Mouse (Mus musculus): ENCODE results near the gene Zfp335. TPM values are rescaled to one million over a fixed set of nuclear protein-coding genes. Genes with fewer than 3 reads are reported as not detected.
A peak's percentile ranks its signal among the peaks of the same experiment; 100 is the strongest.

Zfp335 gene
- polyA plus RNA-seq, 1 experiment: 9.8 TPM

GRCm38 (mm10) chr2:164906071-164906470 lies 5.5 kb downstream of the Zfp335 start:
- no peak for TF ChIP-seq POLR2A (IDR thresholded peaks at IDR 0.05; ENCODE audit: control insufficient read depth, low read depth, low read length)
- peak; percentile 70 for TF ChIP-seq CTCF (IDR thresholded peaks at IDR 0.05; ENCODE audit: control insufficient read depth, insufficient read depth, insufficient replicate concordance, low read depth, low read length)

GRCm38 (mm10) chr2:164903496-164903895 lies 8.1 kb downstream of the Zfp335 start:
- Histone ChIP-seq H3K36me3 (ENCODE audit: control insufficient read depth, insufficient read depth, low read length) (no peaks in the 10 kb centered on the region), H3K27ac (ENCODE audit: control insufficient read depth, insufficient read depth, low read depth, low read length) (no peak overlapping the region), H3K4me3 (ENCODE audit: control insufficient read depth, low read depth, low read length) (no peak overlapping the region), H3K4me1 (ENCODE audit: control insufficient read depth, insufficient read depth, low read length) (peaks cover 2% of the 10 kb centered on the region; the same call in 1 of the 2 replicates), H3K27me3 (ENCODE audit: control insufficient read depth, insufficient read depth, low read length) (no peaks in the 10 kb centered on the region)
- no peak for TF ChIP-seq POLR2A (IDR thresholded peaks at IDR 0.05; ENCODE audit: control insufficient read depth, low read depth, low read length)
- TF ChIP-seq CTCF (IDR thresholded peaks at IDR 0.05; ENCODE audit: control insufficient read depth, insufficient read depth, insufficient replicate concordance, low read depth, low read length): no peak

More at GRCm38 (mm10) chr2:164906071-164906470, 5.5 kb downstream of the Zfp335 start:
- H3K4me3 ChIP-seq (ENCODE audit: control insufficient read depth, low read depth, low read length): no peak overlapping the region
- H3K27ac ChIP-seq (ENCODE audit: control insufficient read depth, insufficient read depth, low read depth, low read length): no peak overlapping the region
- peaks cover 8% of the 10 kb centered on the region for H3K4me1 ChIP-seq (ENCODE audit: control insufficient read depth, insufficient read depth, low read length)
- H3K36me3 ChIP-seq (ENCODE audit: control insufficient read depth, insufficient read depth, low read length): no peaks in the 10 kb centered on the region
- H3K27me3 ChIP-seq (ENCODE audit: control insufficient read depth, insufficient read depth, low read length): no peaks in the 10 kb centered on the region

GRCm38 (mm10) chr2:164901380-164901779 lies 10.2 kb downstream of the Zfp335 start:
- Histone ChIP-seq H3K4me1 (ENCODE audit: control insufficient read depth, insufficient read depth, low read length) (peaks cover 2% of the 10 kb centered on the region; the same call in 1 of the 2 replicates), H3K27me3 (ENCODE audit: control insufficient read depth, insufficient read depth, low read length) (no peaks in the 10 kb centered on the region), H3K4me3 (ENCODE audit: control insufficient read depth, low read depth, low read length) (no peak overlapping the region), H3K27ac (ENCODE audit: control insufficient read depth, insufficient read depth, low read depth, low read length) (no peak overlapping the region), H3K36me3 (ENCODE audit: control insufficient read depth, insufficient read depth, low read length) (no peaks in the 10 kb centered on the region)
- TF ChIP-seq CTCF (IDR thresholded peaks at IDR 0.05; ENCODE audit: control insufficient read depth, insufficient read depth, insufficient replicate concordance, low read depth, low read length) (no peak), POLR2A (IDR thresholded peaks at IDR 0.05; ENCODE audit: control insufficient read depth, low read depth, low read length) (no peak)

GRCm38 (mm10) chr2:164899723-164900459 lies 11.7 kb downstream of the Zfp335 start:
- H3K27ac ChIP-seq (ENCODE audit: control insufficient read depth, insufficient read depth, low read depth, low read length): no peak overlapping the region
- H3K27me3 ChIP-seq (ENCODE audit: control insufficient read depth, insufficient read depth, low read length): no peaks in the 10 kb centered on the region
- TF ChIP-seq CTCF (IDR thresholded peaks at IDR 0.05; ENCODE audit: control insufficient read depth, insufficient read depth, insufficient replicate concordance, low read depth, low read length) (no peak), POLR2A (IDR thresholded peaks at IDR 0.05; ENCODE audit: control insufficient read depth, low read depth, low read length) (no peak)
- no peaks in the 10 kb centered on the region; the same call in 1 of the 2 replicates for H3K4me1 ChIP-seq (ENCODE audit: control insufficient read depth, insufficient read depth, low read length)
- no peak overlapping the region for H3K4me3 ChIP-seq (ENCODE audit: control insufficient read depth, low read depth, low read length)
- H3K36me3 ChIP-seq (ENCODE audit: control insufficient read depth, insufficient read depth, low read length): no peaks in the 10 kb centered on the region

- Histone ChIP-seq H3K4me1 (ENCODE audit: control insufficient read depth, insufficient read depth, low read length) (no peaks in the 10 kb centered on the region), H3K4me3 (ENCODE audit: control insufficient read depth, low read depth, low read length) (no peak overlapping the region), H3K27ac (ENCODE audit: control insufficient read depth, insufficient read depth, low read depth, low read length) (no peak overlapping the region), H3K36me3 (ENCODE audit: control insufficient read depth, insufficient read depth, low read length) (no peaks in the 10 kb centered on the region; the same call in 1 of the 2 replicates), H3K27me3 (ENCODE audit: control insufficient read depth, insufficient read depth, low read length) (no peaks in the 10 kb centered on the region)
- TF ChIP-seq CTCF (IDR thresholded peaks at IDR 0.05; ENCODE audit: control insufficient read depth, insufficient read depth, insufficient replicate concordance, low read depth, low read length) (no peak), POLR2A (IDR thresholded peaks at IDR 0.05; ENCODE audit: control insufficient read depth, low read depth, low read length) (no peak)
Measured at GRCm38 (mm10) chr2:164899034-164899433, 12.5 kb downstream of the Zfp335 start.

GRCm38 (mm10) chr2:164898008-164898407 lies 13.5 kb downstream of the Zfp335 start:
- H3K4me1 ChIP-seq (ENCODE audit: control insufficient read depth, insufficient read depth, low read length): no peaks in the 10 kb centered on the region
- TF ChIP-seq POLR2A (IDR thresholded peaks at IDR 0.05; ENCODE audit: control insufficient read depth, low read depth, low read length) (no peak), CTCF (IDR thresholded peaks at IDR 0.05; ENCODE audit: control insufficient read depth, insufficient read depth, insufficient replicate concordance, low read depth, low read length) (no peak)
- H3K27ac ChIP-seq (ENCODE audit: control insufficient read depth, insufficient read depth, low read depth, low read length): no peak overlapping the region
- H3K4me3 ChIP-seq (ENCODE audit: control insufficient read depth, low read depth, low read length): no peak overlapping the region
- H3K27me3 ChIP-seq (ENCODE audit: control insufficient read depth, insufficient read depth, low read length): no peaks in the 10 kb centered on the region
- H3K36me3 ChIP-seq (ENCODE audit: control insufficient read depth, insufficient read depth, low read length): no peaks in the 10 kb centered on the region; the same call in none of the 2 replicates

GRCm38 (mm10) chr2:164895885-164896284 lies 15.7 kb downstream of the Zfp335 start:
- H3K36me3 ChIP-seq (ENCODE audit: control insufficient read depth, insufficient read depth, low read length): no peaks in the 10 kb centered on the region; the same call in none of the 2 replicates
- TF ChIP-seq POLR2A (IDR thresholded peaks at IDR 0.05; ENCODE audit: control insufficient read depth, low read depth, low read length): no peak
- TF ChIP-seq CTCF (IDR thresholded peaks at IDR 0.05; ENCODE audit: control insufficient read depth, insufficient read depth, insufficient replicate concordance, low read depth, low read length): no peak
- no peaks in the 10 kb centered on the region for H3K4me1 ChIP-seq (ENCODE audit: control insufficient read depth, insufficient read depth, low read length)
- no peaks in the 10 kb centered on the region for H3K27me3 ChIP-seq (ENCODE audit: control insufficient read depth, insufficient read depth, low read length)
- H3K4me3 ChIP-seq (ENCODE audit: control insufficient read depth, low read depth, low read length): no peak overlapping the region
- H3K27ac ChIP-seq (ENCODE audit: control insufficient read depth, insufficient read depth, low read depth, low read length): no peak overlapping the region
